Mouse (Mus musculus) brain, embryonic 14.5 days (tissue): ENCODE measurements around the gene Zfp689.

Experiments used
- CTCF ChIP-seq: fragments of 200-500 bp; IDR thresholded peaks from 2 replicates; pipeline ENCODE4 v1.5.1; 2012; ENCODE audit warnings: inconsistent platforms, mild to moderate bottlenecking, moderate library complexity, borderline replicate concordance; ENCODE audit not compliant: insufficient read depth, insufficient read length; ENCODE audit errors: extremely low read depth
- POLR2A ChIP-seq: fragments of 200-500 bp; IDR thresholded peaks from 2 replicates; pipeline ENCODE4 v1.6.1; 2012; ENCODE audit warnings: mild to moderate bottlenecking, inconsistent platforms, borderline replicate concordance; ENCODE audit not compliant: poor library complexity, insufficient read depth, insufficient read length, severe bottlenecking; ENCODE audit errors: extremely low read depth

DNA sequence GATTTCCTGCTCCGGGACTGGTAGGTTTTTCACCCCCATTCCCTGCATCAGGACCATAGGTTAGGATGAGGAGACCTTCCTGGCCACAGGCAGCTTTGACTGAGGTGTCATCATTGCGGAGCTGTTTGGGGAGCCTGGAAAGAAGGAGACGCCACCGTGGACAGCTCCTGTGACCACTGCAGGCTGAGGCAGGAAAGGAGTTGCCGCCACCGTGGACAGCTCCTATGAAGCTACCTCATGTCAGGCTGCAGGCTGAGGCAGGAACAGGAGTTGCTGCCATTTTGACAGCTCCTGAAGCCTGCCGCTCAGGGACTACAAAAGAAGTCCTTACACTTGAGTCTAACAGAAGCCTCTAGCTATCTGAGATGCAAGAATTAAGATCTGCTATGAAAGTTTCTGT, 5.9 kb upstream of the Zfp689 start:
- TF ChIP-seq CTCF: no peak
- TF ChIP-seq POLR2A: no peak
